Mouse (Mus musculus): ENCODE data around the gene Arpc1b.
A peak's percentile ranks its signal among the peaks of the same experiment; 100 is the strongest.
"Not testable (repeated sequence)": the region's sequence is repeated elsewhere in the genome, so short reads cannot be mapped to it uniquely, and the experiment has no call there.

Gene Arpc1b

DNA sequence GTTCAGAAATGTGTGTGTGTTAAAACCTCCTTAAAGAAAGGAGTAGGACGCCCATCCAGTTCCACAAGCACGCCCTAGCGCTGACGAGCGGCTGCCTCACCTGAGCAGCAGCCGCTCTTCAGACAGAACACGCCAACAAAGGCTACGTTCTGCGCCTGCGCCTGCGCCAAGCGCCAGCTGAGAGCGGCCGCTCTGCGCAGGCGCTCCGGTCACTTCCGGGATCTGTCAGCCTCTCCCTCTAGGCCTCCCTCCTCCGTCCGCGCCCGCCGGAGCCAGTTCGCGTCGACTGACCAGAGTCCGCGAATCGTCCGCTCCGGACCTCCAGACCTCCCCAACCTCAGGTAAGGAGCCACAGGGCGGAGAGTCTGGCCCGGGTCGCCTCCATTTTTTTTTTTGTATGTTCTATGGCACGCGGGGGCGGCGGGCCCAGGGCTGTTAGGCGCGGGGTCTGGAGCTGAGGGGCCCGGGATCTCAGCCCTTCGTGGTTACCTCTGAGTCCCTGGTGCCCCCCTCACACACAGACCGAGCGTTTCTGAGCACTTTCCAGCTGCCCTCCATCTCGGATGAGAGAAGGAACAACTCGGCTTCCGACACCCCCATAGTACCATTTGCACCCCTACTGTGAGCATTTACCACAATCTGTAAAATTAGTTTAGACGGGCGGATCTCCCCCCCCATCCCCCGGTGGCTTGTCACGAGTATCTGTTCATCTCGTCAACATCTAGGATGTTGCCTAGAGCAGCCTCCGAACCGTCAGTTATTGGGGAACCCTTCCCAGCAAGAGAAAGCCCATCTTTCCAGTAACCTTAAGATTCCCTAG lies 30.2 kb upstream of the Arpc1b start, which contains the start of the genes Arpc1a and Kpna7:
Arpc1a (plus strand) TSS at position 199 of the 820 bp plus-strand sequence.
Kpna7 (minus strand) TSS at position 399 of the 820 bp plus-strand sequence.
- H3K9me3 ChIP-seq (ENCODE audit: low read length), result no peaks in the 10 kb centered on the region
- TF ChIP-seq CTCF (conservative IDR thresholded peaks at IDR 0.05; ENCODE audit: low read length) (no peak), NANOG (IDR thresholded peaks at IDR 0.05; ENCODE audit: borderline replicate concordance, low read length) (no peak)
- peaks cover 18% of the 10 kb centered on the region for H3K4me1 ChIP-seq (replicated peaks; ENCODE audit: low read depth, low read length)
- H3K36me3 ChIP-seq (ENCODE audit: insufficient read depth, low read length), result 0 out of 2 replicates have a peak, but pooled peaks cover 4% of the 10 kb centered on the region
- H3K4me3 ChIP-seq (replicated peaks; ENCODE audit: low read length), result peak within 1 kb of the TSS; percentile 90
- H3K27me3 ChIP-seq (ENCODE audit: insufficient read depth, low read length), result no peaks in the 10 kb centered on the region

DNA sequence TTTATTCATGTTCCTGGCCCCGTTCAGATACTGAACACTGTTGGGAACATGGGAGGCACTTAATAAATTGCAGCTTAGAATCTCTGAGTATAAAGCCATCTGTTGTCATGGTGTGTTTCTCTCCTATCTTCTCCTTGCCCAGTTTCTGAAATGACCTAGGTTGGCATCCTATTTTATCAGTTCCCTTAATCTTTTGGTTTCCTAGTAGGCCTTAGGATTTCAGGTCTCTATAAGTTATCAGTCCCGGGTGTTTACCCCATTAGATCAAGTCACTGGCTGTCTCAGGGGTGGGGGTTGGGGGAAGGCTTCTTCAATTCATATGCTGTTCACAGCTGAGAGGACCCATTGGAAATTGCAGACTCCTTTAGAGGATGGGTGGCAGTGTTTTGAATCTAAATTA lies 29.2 kb upstream of the Arpc1b start:
- Histone ChIP-seq H3K4me1 (replicated peaks; ENCODE audit: low read depth, low read length) (peaks cover 18% of the 10 kb centered on the region), H3K27me3 (ENCODE audit: insufficient read depth, low read length) (no peaks in the 10 kb centered on the region), H3K36me3 (ENCODE audit: insufficient read depth, low read length) (0 out of 2 replicates have a peak, but pooled peaks cover 9% of the 10 kb centered on the region), H3K9me3 (ENCODE audit: low read length) (no peaks in the 10 kb centered on the region), H3K4me3 (replicated peaks; ENCODE audit: low read length) (no peak overlapping the region)
- TF ChIP-seq CTCF (conservative IDR thresholded peaks at IDR 0.05; ENCODE audit: low read length), result no peak
- TF ChIP-seq NANOG (IDR thresholded peaks at IDR 0.05; ENCODE audit: borderline replicate concordance, low read length), result no peak
- TF ChIP-seq POU5F1 (IDR thresholded peaks at IDR 0.05; ENCODE audit: borderline replicate concordance, low read length), result no peak

DNA sequence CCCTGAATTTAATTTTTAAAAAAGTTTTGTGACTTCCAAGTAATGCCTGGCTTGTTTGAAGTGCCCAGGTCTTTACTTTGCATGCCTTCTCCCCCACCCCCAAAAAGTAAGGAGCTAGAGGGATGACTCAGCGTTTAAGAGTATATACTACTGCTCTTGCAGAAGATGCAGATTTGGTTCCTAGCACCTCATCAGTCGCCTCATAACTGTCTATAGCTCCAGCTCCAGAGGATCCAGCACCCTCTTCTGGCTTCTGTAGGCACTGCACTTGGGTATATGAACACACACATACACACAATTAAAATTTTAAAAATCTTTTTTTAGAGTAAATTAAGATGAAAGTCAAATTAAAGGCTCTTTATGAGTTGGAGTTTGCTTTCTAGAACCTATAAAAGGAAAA lies 25.8 kb upstream of the Arpc1b start:
- Histone ChIP-seq H3K4me3 (replicated peaks; ENCODE audit: low read length) (no peak overlapping the region), H3K27me3 (ENCODE audit: insufficient read depth, low read length) (no peaks in the 10 kb centered on the region), H3K36me3 (ENCODE audit: insufficient read depth, low read length) (peaks cover 27% of the 10 kb centered on the region), H3K9me3 (ENCODE audit: low read length) (no peaks in the 10 kb centered on the region), H3K4me1 (replicated peaks; ENCODE audit: low read depth, low read length) (peaks cover 18% of the 10 kb centered on the region)
- TF ChIP-seq NANOG (IDR thresholded peaks at IDR 0.05; ENCODE audit: borderline replicate concordance, low read length) (no peak), POU5F1 (IDR thresholded peaks at IDR 0.05; ENCODE audit: borderline replicate concordance, low read length) (no peak), CTCF (conservative IDR thresholded peaks at IDR 0.05; ENCODE audit: low read length) (peak; percentile 86)

DNA sequence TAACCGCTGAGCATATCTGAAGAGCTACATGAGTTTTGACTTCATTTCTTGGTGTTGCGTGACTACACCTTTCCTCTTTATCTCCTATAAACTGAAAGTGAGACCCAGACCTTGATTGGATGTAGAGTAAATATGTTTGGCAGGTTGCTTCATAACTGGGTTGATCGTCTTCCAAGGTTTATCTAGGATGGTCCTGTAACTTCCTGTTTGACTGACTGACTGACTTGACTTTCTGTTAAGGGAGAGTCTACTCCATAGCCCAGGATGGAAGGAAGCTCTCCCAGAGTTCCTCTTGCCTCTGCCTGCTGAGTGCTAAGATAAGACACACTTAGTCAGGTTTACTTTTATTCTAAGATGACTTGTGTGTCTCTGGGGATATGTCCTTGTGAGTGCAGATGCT lies 24.1 kb upstream of the Arpc1b start:
- no peak overlapping the region for H3K4me3 ChIP-seq (replicated peaks; ENCODE audit: low read length)
- TF ChIP-seq POU5F1 (IDR thresholded peaks at IDR 0.05; ENCODE audit: borderline replicate concordance, low read length) (no peak), CTCF (conservative IDR thresholded peaks at IDR 0.05; ENCODE audit: low read length) (no peak), NANOG (IDR thresholded peaks at IDR 0.05; ENCODE audit: borderline replicate concordance, low read length) (no peak)
- H3K36me3 ChIP-seq (ENCODE audit: insufficient read depth, low read length), result peaks cover 42% of the 10 kb centered on the region
- H3K4me1 ChIP-seq (replicated peaks; ENCODE audit: low read depth, low read length), result peaks cover 9% of the 10 kb centered on the region
- H3K9me3 ChIP-seq (ENCODE audit: low read length), result no peaks in the 10 kb centered on the region
- H3K27me3 ChIP-seq (ENCODE audit: insufficient read depth, low read length), result no peaks in the 10 kb centered on the region

DNA sequence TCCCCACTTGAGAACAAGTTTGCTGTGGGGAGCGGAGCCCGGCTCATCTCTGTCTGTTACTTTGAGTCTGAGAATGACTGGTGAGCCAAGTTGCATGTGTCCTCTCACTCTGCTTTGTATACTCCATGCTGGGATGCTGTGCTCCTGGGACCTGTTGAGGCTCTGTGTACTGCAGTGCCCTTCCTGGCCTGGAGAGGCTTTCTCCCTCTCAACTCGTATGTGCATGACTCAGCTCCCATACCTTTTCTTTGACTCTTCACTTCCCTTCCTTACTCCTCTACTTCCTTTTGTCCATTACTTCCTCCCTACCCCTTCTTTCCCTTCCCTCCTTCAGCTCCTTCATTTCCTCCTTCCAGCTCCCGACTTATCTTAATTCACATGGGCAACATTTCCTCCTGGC lies 17.8 kb upstream of the Arpc1b start:
- no peaks in the 10 kb centered on the region for H3K9me3 ChIP-seq (ENCODE audit: low read length)
- H3K36me3 ChIP-seq (ENCODE audit: insufficient read depth, low read length), result peaks cover 91% of the 10 kb centered on the region
- no peak for TF ChIP-seq CTCF (conservative IDR thresholded peaks at IDR 0.05; ENCODE audit: low read length)
- no peak for TF ChIP-seq NANOG (IDR thresholded peaks at IDR 0.05; ENCODE audit: borderline replicate concordance, low read length)
- no peak for TF ChIP-seq POU5F1 (IDR thresholded peaks at IDR 0.05; ENCODE audit: borderline replicate concordance, low read length)
- no peak overlapping the region for H3K4me3 ChIP-seq (replicated peaks; ENCODE audit: low read length)
- H3K4me1 ChIP-seq (replicated peaks; ENCODE audit: low read depth, low read length), result peaks cover 12% of the 10 kb centered on the region
- no peaks in the 10 kb centered on the region for H3K27me3 ChIP-seq (ENCODE audit: insufficient read depth, low read length)

DNA sequence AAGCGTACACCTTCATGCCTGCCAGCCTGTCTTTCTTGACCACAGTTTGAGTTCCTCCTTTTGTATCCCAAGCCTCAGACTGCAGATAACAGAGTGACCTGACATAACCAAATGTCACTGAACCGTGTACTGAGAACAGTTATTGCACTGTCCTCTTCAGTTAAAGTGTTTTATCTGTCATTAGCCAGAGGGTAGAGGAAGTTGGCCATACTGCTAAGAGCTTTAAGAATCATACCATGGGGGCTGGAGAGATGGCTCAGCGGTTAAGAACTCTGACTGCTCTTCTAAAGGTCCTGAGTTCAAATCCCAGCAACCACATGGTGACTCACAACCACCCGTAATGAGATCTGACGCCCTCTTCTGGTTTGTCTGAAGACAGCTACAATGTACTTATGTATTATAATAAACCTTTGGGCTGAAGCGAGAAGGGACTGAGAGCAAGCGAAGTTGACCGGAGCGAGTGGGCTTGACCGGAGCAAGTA lies 15.6 kb upstream of the Arpc1b start:
- Histone ChIP-seq H3K4me3 (replicated peaks; ENCODE audit: low read length) (no peak overlapping the region), H3K9me3 (ENCODE audit: low read length) (no peaks in the 10 kb centered on the region), H3K36me3 (ENCODE audit: insufficient read depth, low read length) (peaks cover 90% of the 10 kb centered on the region), H3K27me3 (ENCODE audit: insufficient read depth, low read length) (no peaks in the 10 kb centered on the region), H3K4me1 (replicated peaks; ENCODE audit: low read depth, low read length) (peaks cover 15% of the 10 kb centered on the region)
- TF ChIP-seq CTCF (conservative IDR thresholded peaks at IDR 0.05; ENCODE audit: low read length) (no peak), POU5F1 (IDR thresholded peaks at IDR 0.05; ENCODE audit: borderline replicate concordance, low read length) (no peak), NANOG (IDR thresholded peaks at IDR 0.05; ENCODE audit: borderline replicate concordance, low read length) (no peak)

DNA sequence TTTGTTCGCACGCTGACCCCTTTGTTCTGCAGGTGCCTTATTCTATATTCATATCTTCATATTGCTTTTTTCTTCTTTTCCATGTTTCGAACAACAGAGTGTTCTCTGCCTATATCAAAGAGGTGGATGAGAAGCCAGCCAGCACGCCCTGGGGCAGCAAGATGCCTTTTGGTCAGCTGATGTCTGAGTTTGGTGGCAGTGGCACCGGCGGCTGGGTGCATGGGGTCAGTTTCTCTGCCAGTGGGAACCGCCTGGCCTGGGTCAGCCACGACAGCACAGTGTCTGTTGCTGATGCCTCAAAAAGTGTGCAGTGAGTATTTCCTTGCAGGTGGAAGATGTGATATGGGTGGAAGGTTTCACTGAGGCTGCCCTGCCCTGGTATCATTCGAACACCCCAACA lies 13.1 kb upstream of the Arpc1b start:
- Histone ChIP-seq H3K4me1 (replicated peaks; ENCODE audit: low read depth, low read length) (peaks cover 12% of the 10 kb centered on the region), H3K4me3 (replicated peaks; ENCODE audit: low read length) (no peak overlapping the region)
- TF ChIP-seq NANOG (IDR thresholded peaks at IDR 0.05; ENCODE audit: borderline replicate concordance, low read length) (no peak), POU5F1 (IDR thresholded peaks at IDR 0.05; ENCODE audit: borderline replicate concordance, low read length) (no peak), CTCF (conservative IDR thresholded peaks at IDR 0.05; ENCODE audit: low read length) (no peak)

DNA sequence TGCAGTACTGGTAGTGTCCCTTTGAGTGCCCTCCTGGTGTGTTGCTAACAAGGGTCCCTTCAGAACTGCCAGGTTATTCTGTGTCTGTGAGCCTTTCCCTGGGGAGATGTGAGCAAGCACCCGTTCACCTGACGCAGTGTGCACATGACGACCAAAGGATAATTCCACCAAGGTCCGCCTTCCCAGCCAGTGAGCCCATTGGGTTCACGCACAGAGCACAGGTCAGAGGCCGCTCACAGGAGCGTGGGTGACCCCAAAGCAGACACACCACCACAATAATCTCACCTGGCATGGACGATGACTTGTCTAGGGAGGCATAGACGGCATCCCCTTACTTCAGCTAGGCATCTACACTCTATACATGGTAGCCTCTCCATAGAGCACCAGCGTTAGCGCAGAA lies 12.6 kb upstream of the Arpc1b start:
- H3K27me3 ChIP-seq (ENCODE audit: insufficient read depth, low read length); H3K4me1 ChIP-seq (replicated peaks; ENCODE audit: low read depth, low read length); H3K4me3 ChIP-seq (replicated peaks; ENCODE audit: low read length); H3K9me3 ChIP-seq (ENCODE audit: low read length): not testable (repeated sequence)
- H3K36me3 ChIP-seq (ENCODE audit: insufficient read depth, low read length), result peaks cover 93% of the 10 kb centered on the region

More for the DNA sequence above, 13.1 kb upstream of the Arpc1b start:
- peaks cover 93% of the 10 kb centered on the region for H3K36me3 ChIP-seq (ENCODE audit: insufficient read depth, low read length)
- no peaks in the 10 kb centered on the region for H3K27me3 ChIP-seq (ENCODE audit: insufficient read depth, low read length)
- H3K9me3 ChIP-seq (ENCODE audit: low read length), result no peaks in the 10 kb centered on the region
